Mouse (Mus musculus) G1E (cell line): ENCODE data around the gene Gapvd1. TPM values are rescaled to one million over a fixed set of nuclear protein-coding genes. Genes with fewer than 3 reads are reported as not detected.

Experiments
- ATAC-seq: 2 replicates; pipeline ENCODE4 v1.8.0; 2016; ENCODE audit warnings: mild to moderate bottlenecking; ENCODE audit not compliant: insufficient number of reproducible peaks, poor library complexity, low FRiP score, severe bottlenecking; ENCODE audit errors: extremely low read depth
- DNase-seq: peaks from one replicate; pipeline ENCODE4 v3.0.0; 2012; ENCODE audit warnings: low spot score
- H3K27me3 ChIP-seq: 2 replicates; pipeline ENCODE4 v1.6.1; 2012; ENCODE audit warnings: mild to moderate bottlenecking, low read length, inconsistent platforms; ENCODE audit not compliant: insufficient read depth
- H3K36me3 ChIP-seq: replicated peaks from 2 replicates; pipeline ENCODE3; 2012; ENCODE audit warnings: mild to moderate bottlenecking, inconsistent platforms
- H3K4me1 ChIP-seq: 2 replicates; pipeline ENCODE4 v1.6.1; 2012; ENCODE audit warnings: low read depth, low read length, inconsistent platforms, mixed read lengths; ENCODE audit not compliant: insufficient read depth
- H3K4me3 ChIP-seq: 2 replicates; pipeline ENCODE4 v1.5.1; 2012; ENCODE audit warnings: low read depth, mild to moderate bottlenecking, inconsistent platforms, low read length, moderate library complexity, mixed read lengths
- H3K9me3 ChIP-seq: replicated peaks from 2 replicates; pipeline ENCODE4 v1.6.1; 2012; ENCODE audit warnings: inconsistent platforms
- CTCF ChIP-seq: IDR thresholded peaks from 2 replicates; pipeline ENCODE4 v1.5.1; 2012; ENCODE audit warnings: low read depth, low read length, inconsistent platforms, mixed read lengths
- GATA1 ChIP-seq: IDR thresholded peaks from 2 replicates; pipeline ENCODE4 v1.6.1; 2012; ENCODE audit warnings: borderline replicate concordance, low read length, inconsistent platforms, mixed read lengths
- GATA2 ChIP-seq: IDR thresholded peaks from 2 replicates; pipeline ENCODE4 v1.6.1; 2012; ENCODE audit warnings: low read depth, low read length, inconsistent platforms, borderline replicate concordance
- POLR2AphosphoS5 ChIP-seq: IDR thresholded peaks from 2 replicates; pipeline ENCODE4 v1.6.1; 2012; ENCODE audit warnings: low read depth, low read length, inconsistent platforms; ENCODE audit not compliant: insufficient replicate concordance
- TAL1 ChIP-seq: conservative IDR thresholded peaks from 2 replicates; pipeline ENCODE4 v1.6.1; 2012; ENCODE audit warnings: low read depth, low read length, inconsistent platforms, mixed read lengths
- polyA plus RNA-seq: library from polyadenylated mRNA; stranded (reverse); fragments of >175 nt; gene quantifications from 2 replicates; pipeline ENCODE4 v1.2.3, GENCODE M21; 2012
- total RNA-seq, 2 experiments: library from RNA; stranded (forward) in 1 of 2; stranded (reverse) in 1 of 2; fragments of 200-1000 nt in 1 of 2; fragments of >200 nt in 1 of 2; fragmentation: Nextera tagmentation in 1 of 2; gene quantifications; 2 replicates each; pipeline ENCODE4 v1.2.3; 2014 to 2017

The Gapvd1 gene
- total and polyA plus RNA-seq, 3 experiments = 23.5 to 102 (median 95.0) TPM

- ATAC-seq (no peak), DNase-seq (no peak)
- TF ChIP-seq POLR2AphosphoS5 (no peak), TAL1 (no peak), GATA2 (no peak), GATA1 (no peak), CTCF (no peak)
- Histone ChIP-seq H3K27me3 (peaks cover 28% of the 10 kb centered on the region), H3K4me1 (peaks cover 15% of the 10 kb centered on the region), H3K9me3 (no peaks in the 10 kb centered on the region), H3K4me3 (no peak overlapping the region), H3K36me3 (peaks cover 32% of the 10 kb centered on the region)
Observed at GRCm38 (mm10) chr2:34670470-34670869, 84.6 kb downstream of the Gapvd1 start.

GRCm38 (mm10) chr2:34669203-34669746 lies 85.8 kb downstream of the Gapvd1 start:
- H3K9me3 ChIP-seq = no peaks in the 10 kb centered on the region
- H3K27me3 ChIP-seq = peaks cover 37% of the 10 kb centered on the region
- no peak for TF ChIP-seq POLR2AphosphoS5
- TF ChIP-seq CTCF = no peak
- TF ChIP-seq GATA2 = no peak
- TF ChIP-seq TAL1 = no peak
- no peak for TF ChIP-seq GATA1
- DNase-seq (no peak), ATAC-seq (no peak)
- peaks cover 23% of the 10 kb centered on the region for H3K36me3 ChIP-seq
- H3K4me1 ChIP-seq = peaks cover 15% of the 10 kb centered on the region
- no peak overlapping the region for H3K4me3 ChIP-seq

DNA sequence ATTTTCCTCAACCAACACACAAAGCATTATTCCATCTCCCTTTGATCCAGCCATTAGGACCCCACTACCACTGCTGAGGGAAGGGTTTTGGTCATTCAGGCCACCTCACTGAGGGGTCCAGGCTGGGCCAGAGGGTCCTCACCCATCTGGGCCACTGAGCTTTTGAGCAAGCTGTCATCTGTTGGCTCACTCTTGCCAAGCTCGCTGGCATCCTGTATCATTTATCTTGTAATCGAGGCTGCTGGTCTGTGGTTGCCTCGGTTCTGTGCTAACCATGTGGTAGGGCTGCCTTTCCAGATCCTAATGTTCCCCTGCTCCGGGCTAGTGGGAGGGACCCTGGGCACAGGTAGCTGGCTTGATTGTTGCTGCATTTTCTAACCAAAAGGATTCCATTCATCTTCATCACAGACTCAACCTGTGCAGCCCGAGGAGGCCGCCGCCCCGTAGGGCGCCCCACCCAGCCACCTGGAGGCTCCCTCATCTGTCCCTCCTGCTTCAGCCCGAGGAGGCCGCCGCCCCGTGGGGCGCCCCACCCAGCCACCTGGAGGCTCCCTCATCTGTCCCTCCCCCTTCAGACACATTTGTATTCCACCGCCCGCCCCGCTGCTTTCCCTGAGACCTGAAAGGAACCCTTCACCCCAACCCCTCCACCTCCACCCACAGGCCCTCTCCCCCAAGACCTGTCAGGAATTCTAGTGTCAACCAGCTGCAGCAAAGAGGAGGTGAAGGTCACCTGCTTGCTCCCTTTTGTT lies 86.4 kb downstream of the Gapvd1 start:
- TF ChIP-seq TAL1 (no peak), POLR2AphosphoS5 (no peak), CTCF (no peak), GATA2 (no peak), GATA1 (no peak)
- DNase-seq (no peak), ATAC-seq (no peak)
- Histone ChIP-seq H3K9me3 (no peaks in the 10 kb centered on the region), H3K4me3 (no peak overlapping the region), H3K4me1 (peaks cover 15% of the 10 kb centered on the region), H3K27me3 (peaks cover 43% of the 10 kb centered on the region), H3K36me3 (peaks cover 16% of the 10 kb centered on the region)

DNA sequence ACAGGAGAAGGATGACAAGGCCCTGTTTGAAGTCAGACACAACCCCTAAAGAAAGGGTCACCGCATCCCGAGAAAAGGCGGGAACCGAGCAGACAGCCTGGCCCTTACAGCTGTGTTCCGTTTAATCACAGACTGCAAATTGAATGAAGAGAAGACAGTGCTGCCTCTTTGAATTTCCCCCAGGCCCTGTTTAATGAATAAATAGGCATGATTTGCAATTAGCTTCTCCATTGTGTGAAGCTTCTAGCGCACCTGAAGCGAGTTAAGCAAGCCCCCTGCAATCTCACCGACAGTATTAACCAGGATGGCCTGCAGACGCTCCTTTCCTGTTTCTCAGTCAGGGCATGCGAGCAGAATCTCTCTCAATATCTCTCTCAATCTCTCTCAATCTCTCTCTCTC lies 87.2 kb downstream of the Gapvd1 start:
- H3K9me3 ChIP-seq = no peaks in the 10 kb centered on the region

GRCm38 (mm10) chr2:34647410-34647809 lies 107.6 kb downstream of the Gapvd1 start:
- ATAC-seq (no peak), DNase-seq (no peak)
- Histone ChIP-seq H3K4me3 (no peak overlapping the region), H3K4me1 (peaks cover 16% of the 10 kb centered on the region), H3K27me3 (no peaks in the 10 kb centered on the region), H3K9me3 (peaks cover 1% of the 10 kb centered on the region; the same call in 1 of the 2 replicates), H3K36me3 (no peaks in the 10 kb centered on the region)
- TF ChIP-seq CTCF (no peak), GATA1 (no peak), GATA2 (no peak), TAL1 (no peak), POLR2AphosphoS5 (no peak)

More for the DNA sequence above, 87.2 kb downstream of the Gapvd1 start:
- Histone ChIP-seq H3K4me3 (no peak overlapping the region), H3K36me3 (peaks cover 10% of the 10 kb centered on the region), H3K4me1 (peaks cover 15% of the 10 kb centered on the region), H3K27me3 (peaks cover 46% of the 10 kb centered on the region)
- no peak for TF ChIP-seq POLR2AphosphoS5
- TF ChIP-seq CTCF = no peak
- TF ChIP-seq TAL1 = no peak
- TF ChIP-seq GATA1 = no peak
- TF ChIP-seq GATA2 = no peak
- DNase-seq = no peak
- no peak for ATAC-seq

GRCm38 (mm10) chr2:34646541-34646865 lies 108.5 kb downstream of the Gapvd1 start:
- DNase-seq = no peak
- no peak for ATAC-seq
- H3K27me3 ChIP-seq = peaks cover 3% of the 10 kb centered on the region; the same call in 1 of the 2 replicates
- H3K4me3 ChIP-seq = peak overlapping the region; percentile 67; the same call in 1 of the 2 replicates
- peaks cover 16% of the 10 kb centered on the region for H3K4me1 ChIP-seq
- peaks cover 3% of the 10 kb centered on the region; the same call in 1 of the 2 replicates for H3K9me3 ChIP-seq
- TF ChIP-seq GATA1 = no peak
- TF ChIP-seq POLR2AphosphoS5 = no peak
- no peak for TF ChIP-seq GATA2
- TF ChIP-seq CTCF = no peak
- TF ChIP-seq TAL1 = no peak
- H3K36me3 ChIP-seq = no peaks in the 10 kb centered on the region
